Mouse (Mus musculus) CH12F3 (cell line): Measurements from ENCODE around the gene Efna1.

Experiments used
- in situ Hi-C: fragments of 300-500 bp; cut with MboI; formaldehyde crosslinking; loops from 2 replicates; pipeline ENCODE4 v1.14.3; 2020; ENCODE audit warnings: low sequenced_read_pairs

Efna1 gene

GRCm38 (mm10) chr3:89280606-89281511, at the start of gene Efna1:
Gene Efna1 (minus strand): TSS chr3:89281142.
- in situ Hi-C loops, result loop anchor here (5.0 kb wide), 1 partner anchor 34 kb away; the partner anchor contains the start of genes Krtcap2 and Trim46

- in situ Hi-C loops, result no loop called here
These were observed 49.4 kb upstream of the Efna1 start for GRCm38 (mm10) chr3:89330346-89330745.

- in situ Hi-C loops, result no loop called here
These were observed 47.7 kb upstream of the Efna1 start for GRCm38 (mm10) chr3:89328623-89329022.

GRCm38 (mm10) chr3:89327371-89327870, 46.5 kb upstream of the Efna1 start:
- in situ Hi-C loops, result no loop called here

GRCm38 (mm10) chr3:89325882-89326281, 44.9 kb upstream of the Efna1 start:
- in situ Hi-C loops, result no loop called here

- in situ Hi-C loops, result no loop called here
These were observed 41.7 kb upstream of the Efna1 start, which contains the start of gene Efna3 for GRCm38 (mm10) chr3:89322514-89323165. Gene Efna3 (minus strand): TSS chr3:89322965.

- in situ Hi-C loops, result no loop called here
These were observed 41.2 kb upstream of the Efna1 start for GRCm38 (mm10) chr3:89322131-89322500.

GRCm38 (mm10) chr3:89321183-89322130, 40.5 kb upstream of the Efna1 start:
- in situ Hi-C loops, result no loop called here

- in situ Hi-C loops, result no loop called here
These were observed 39.7 kb upstream of the Efna1 start for GRCm38 (mm10) chr3:89320581-89321182.

- in situ Hi-C loops, result no loop called here
These were observed 38.8 kb upstream of the Efna1 start for GRCm38 (mm10) chr3:89319591-89320350.

GRCm38 (mm10) chr3:89318971-89319590, 38.1 kb upstream of the Efna1 start:
- in situ Hi-C loops, result no loop called here

- in situ Hi-C loops, result no loop called here
These were observed 37.4 kb upstream of the Efna1 start for GRCm38 (mm10) chr3:89318316-89318715.

GRCm38 (mm10) chr3:89317246-89317645, 36.3 kb upstream of the Efna1 start:
- in situ Hi-C loops, result no loop called here

GRCm38 (mm10) chr3:89316833-89317232, 35.9 kb upstream of the Efna1 start:
- in situ Hi-C loops, result no loop called here

- in situ Hi-C loops, result no loop called here
These were observed 35.2 kb upstream of the Efna1 start for GRCm38 (mm10) chr3:89315930-89316831.

- in situ Hi-C loops, result no loop called here
These were observed 34.4 kb upstream of the Efna1 start for GRCm38 (mm10) chr3:89315195-89315929.

GRCm38 (mm10) chr3:89314791-89315190, 33.8 kb upstream of the Efna1 start:
- in situ Hi-C loops, result no loop called here
